Mouse (Mus musculus) heart, adult 18-20 months (tissue): ENCODE results near the gene Foxo4. TPM values are rescaled to one million over a fixed set of nuclear protein-coding genes. Genes with fewer than 3 reads are reported as not detected.

ENCODE experiments used
- DNase-seq, 2 experiments: peaks; one replicate each; pipeline ENCODE4 v3.0.0; 2021 to 2022; ENCODE audit warnings: mixed read lengths in 1 of 2
- total RNA-seq, 2 experiments: library from RNA; stranded (reverse); gene quantifications; 2 replicates each; pipeline ENCODE4 v1.2.3; 2021

The Foxo4 gene
- total RNA-seq, 2 experiments from 2014 or later = 59.9 to 64.4 TPM

GRCm38 (mm10) chrX:101290111-101290510 lies 35.8 kb downstream of the Foxo4 start:
- no peak for DNase-seq

GRCm38 (mm10) chrX:101299055-101299454 lies 44.7 kb downstream of the Foxo4 start, which contains the start of gene Nlgn3:
Gene Nlgn3 (plus strand): TSS chrX:101299168.
- no peak for DNase-seq

DNA sequence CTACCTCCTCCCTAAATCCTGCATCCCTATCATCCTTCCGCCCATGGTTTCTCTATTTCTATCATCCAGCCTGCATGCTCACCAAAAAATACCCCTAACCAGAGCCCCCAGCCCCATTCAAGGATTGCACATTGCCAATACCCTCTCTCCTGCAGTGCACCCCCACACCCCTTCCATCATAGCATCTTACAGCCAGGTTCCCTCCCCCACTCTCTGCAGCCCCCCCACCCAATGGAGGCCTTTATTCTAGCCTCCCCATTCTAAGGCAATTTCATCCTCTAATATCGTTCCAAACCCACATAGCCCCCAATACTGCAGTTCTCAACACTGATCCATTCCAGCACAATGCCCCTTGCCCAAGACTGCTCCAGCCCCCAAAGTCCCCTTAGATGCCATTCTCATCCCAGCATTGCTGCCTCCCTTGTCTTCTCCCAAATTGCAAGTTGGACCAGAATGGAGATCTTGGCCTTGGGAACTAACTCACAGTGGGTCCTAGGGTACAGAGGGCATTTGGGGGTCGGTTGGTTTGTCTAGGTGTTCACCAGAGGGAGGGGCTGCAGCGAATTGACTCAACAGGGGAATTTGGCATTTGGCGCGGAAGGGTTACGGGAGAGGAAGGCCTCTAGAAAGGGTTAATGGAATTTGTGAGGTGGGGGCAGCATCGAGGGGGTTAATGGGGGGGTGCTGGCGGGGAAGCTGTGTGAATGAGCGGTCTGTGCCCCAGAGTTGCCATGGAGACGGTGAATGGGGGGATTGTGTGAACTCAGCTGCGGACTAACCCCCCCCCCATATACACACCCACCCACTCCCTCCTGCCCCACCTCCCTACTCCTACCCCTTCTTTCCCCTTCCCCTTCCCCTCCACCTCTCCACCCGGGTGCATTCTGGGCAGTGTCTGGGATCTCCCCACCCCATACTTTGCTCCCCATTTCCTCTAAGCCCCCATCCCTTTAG lies 45.4 kb downstream of the Foxo4 start:
- no peak for DNase-seq

GRCm38 (mm10) chrX:101300427-101301030 lies 46.2 kb downstream of the Foxo4 start:
- no peak for DNase-seq

DNA sequence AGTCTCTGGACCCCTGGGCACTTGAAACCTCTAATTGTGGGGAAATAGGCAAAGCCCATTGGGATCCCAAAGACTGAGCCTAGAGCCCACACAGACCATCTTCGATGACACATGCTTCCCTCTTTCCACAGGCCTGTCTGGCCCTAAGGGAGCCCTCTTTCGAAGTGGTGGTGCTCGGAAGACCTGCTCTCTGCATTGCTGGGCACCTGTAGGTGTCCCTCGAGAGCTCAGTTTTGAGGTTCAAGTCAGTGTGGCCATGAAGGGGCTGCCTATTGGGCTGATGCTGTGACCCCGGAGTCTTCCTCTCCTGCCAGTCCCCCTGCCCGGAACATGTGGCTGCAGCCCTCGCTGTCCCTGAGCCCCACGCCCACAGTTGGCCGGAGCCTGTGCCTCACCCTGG lies 47.3 kb downstream of the Foxo4 start:
- no peak for DNase-seq

GRCm38 (mm10) chrX:101304646-101305045 lies 50.3 kb downstream of the Foxo4 start:
- DNase-seq = no peak

GRCm38 (mm10) chrX:101309299-101309698 lies 55.0 kb downstream of the Foxo4 start:
- DNase-seq = no peak

Other genes starting within 250 kb of the Foxo4 start
- gene Tex11, start 194.9 kb upstream of the Foxo4 start, total RNA-seq = under 1 TPM in 1 of 2 experiments, not detected in 1; 0.13 TPM
- gene Slc7a3, start 168.5 kb upstream of the Foxo4 start, total RNA-seq = not detected
- gene Snx12, start 32.0 kb upstream of the Foxo4 start, total RNA-seq = 10 to 100 TPM; 32.7 to 37.8 TPM
- not detected for gene Gm614, start 9.5 kb downstream of the Foxo4 start, total RNA-seq
- 10 to 100 TPM; 10.5 to 15.1 TPM for gene Il2rg, start 13.7 kb downstream of the Foxo4 start, total RNA-seq
- gene Gm20489, start 14.5 kb downstream of the Foxo4 start, total RNA-seq = not detected
- 10 to 100 TPM; 13.5 to 19.1 TPM for gene Med12, start 19.5 kb downstream of the Foxo4 start, total RNA-seq
- gene Nlgn3, start 44.6 kb downstream of the Foxo4 start, total RNA-seq = under 1 TPM; 0.39 to 0.74 TPM
- gene Gjb1, start 121.8 kb downstream of the Foxo4 start, total RNA-seq = not detected
- gene Zmym3, start 166.3 kb downstream of the Foxo4 start, total RNA-seq = 10 to 100 TPM; 13.1 to 15.9 TPM
- 10 to 100 TPM; 58.2 to 60.3 TPM for gene Nono, start 174.8 kb downstream of the Foxo4 start, total RNA-seq
- 100 to 1,000 TPM; 163 to 187 TPM for gene Itgb1bp2, start 194.6 kb downstream of the Foxo4 start, total RNA-seq